Mouse (Mus musculus) kidney, postnatal 10 days (tissue): Measurements from ENCODE around the gene Nup160.
A peak's percentile ranks its signal among the peaks of the same experiment; 100 is the strongest.

ENCODE experiments used
- DNase-seq: peaks from one replicate; pipeline ENCODE4 v3.0.0; 2021; ENCODE audit warnings: mixed read lengths

Nup160 gene

GRCm38 (mm10) chr2:90666591-90667387, 10.2 kb upstream of the Nup160 start:
- DNase-seq = peak; percentile 10

- peak; percentile 38 for DNase-seq
These were observed 9.4 kb upstream of the Nup160 start for GRCm38 (mm10) chr2:90667388-90668265.

- DNase-seq = no peak
These were observed 6.7 kb upstream of the Nup160 start for GRCm38 (mm10) chr2:90670343-90670742.

GRCm38 (mm10) chr2:90673339-90673738, 3.7 kb upstream of the Nup160 start:
- DNase-seq = no peak

GRCm38 (mm10) chr2:90674555-90674954, 2.5 kb upstream of the Nup160 start:
- DNase-seq = peak; percentile 10

- DNase-seq = no peak
These were observed 1.5 kb upstream of the Nup160 start for GRCm38 (mm10) chr2:90675488-90675887.

GRCm38 (mm10) chr2:90678256-90679060, 1.4 kb downstream of the Nup160 start:
- DNase-seq = no peak

- peak; percentile 97 for DNase-seq
These were observed 2.2 kb downstream of the Nup160 start for GRCm38 (mm10) chr2:90679061-90679810.

GRCm38 (mm10) chr2:90700943-90701342, 23.9 kb downstream of the Nup160 start:
- DNase-seq = peak; percentile 9

- DNase-seq = no peak
These were observed 31.5 kb downstream of the Nup160 start for GRCm38 (mm10) chr2:90708548-90708947.

- DNase-seq = no peak
These were observed 38.6 kb downstream of the Nup160 start for GRCm38 (mm10) chr2:90715555-90716092.

GRCm38 (mm10) chr2:90717366-90717765, 40.4 kb downstream of the Nup160 start:
- no peak for DNase-seq

GRCm38 (mm10) chr2:90717948-90718347, 40.9 kb downstream of the Nup160 start:
- DNase-seq = no peak

- no peak for DNase-seq
These were observed 49.8 kb downstream of the Nup160 start for GRCm38 (mm10) chr2:90726818-90727217.

GRCm38 (mm10) chr2:90735326-90735725, 58.3 kb downstream of the Nup160 start:
- DNase-seq = no peak

- no peak for DNase-seq
These were observed 61.8 kb downstream of the Nup160 start for GRCm38 (mm10) chr2:90738801-90739200.

- DNase-seq = no peak
These were observed 62.3 kb downstream of the Nup160 start for GRCm38 (mm10) chr2:90739327-90739726.

- DNase-seq = peak; percentile 28
These were observed 62.9 kb downstream of the Nup160 start for GRCm38 (mm10) chr2:90739921-90740320.

- no peak for DNase-seq
These were observed 67.5 kb downstream of the Nup160 start for GRCm38 (mm10) chr2:90744285-90745052.

GRCm38 (mm10) chr2:90745053-90745678, 68.2 kb downstream of the Nup160 start, which contains the start of gene Fnbp4:
Gene Fnbp4 (plus strand): TSS chr2:90745370.
- peak; percentile 98 for DNase-seq
